Mouse (Mus musculus): ENCODE data around the gene Gpx4.
"Not testable (repeated sequence)": the region's sequence is repeated elsewhere in the genome, so short reads cannot be mapped to it uniquely, and the experiment has no call there.

Gpx4 gene

DNA sequence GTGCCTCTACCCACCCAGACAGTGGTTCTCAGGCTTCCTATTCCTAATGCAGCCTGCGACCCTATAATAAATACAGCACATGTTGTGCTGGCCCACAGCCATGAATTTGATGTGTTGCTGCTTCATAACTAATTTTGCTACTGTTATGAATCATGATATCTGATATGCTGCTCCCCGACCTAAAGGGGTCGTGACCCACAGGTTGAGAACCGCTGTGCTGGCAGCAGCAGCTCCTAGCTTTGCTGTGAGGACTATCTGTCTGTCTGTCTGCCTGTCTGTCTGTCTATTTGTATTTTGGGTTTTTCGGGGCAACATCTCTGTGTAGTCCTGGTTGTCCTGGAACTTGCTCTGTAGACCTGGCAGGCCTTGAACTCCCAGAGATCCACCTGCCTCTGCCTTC lies 23.2 kb upstream of the Gpx4 start:
- ATAC-seq (ENCODE audit: low TSS enrichment) = no peak

- no peak for ATAC-seq (ENCODE audit: low TSS enrichment)
Observed at GRCm38 (mm10) chr10:80024229-80025043, 22.5 kb upstream of the Gpx4 start.

GRCm38 (mm10) chr10:80025044-80025347 lies 22.0 kb upstream of the Gpx4 start:
- ATAC-seq (ENCODE audit: low TSS enrichment) = no peak

DNA sequence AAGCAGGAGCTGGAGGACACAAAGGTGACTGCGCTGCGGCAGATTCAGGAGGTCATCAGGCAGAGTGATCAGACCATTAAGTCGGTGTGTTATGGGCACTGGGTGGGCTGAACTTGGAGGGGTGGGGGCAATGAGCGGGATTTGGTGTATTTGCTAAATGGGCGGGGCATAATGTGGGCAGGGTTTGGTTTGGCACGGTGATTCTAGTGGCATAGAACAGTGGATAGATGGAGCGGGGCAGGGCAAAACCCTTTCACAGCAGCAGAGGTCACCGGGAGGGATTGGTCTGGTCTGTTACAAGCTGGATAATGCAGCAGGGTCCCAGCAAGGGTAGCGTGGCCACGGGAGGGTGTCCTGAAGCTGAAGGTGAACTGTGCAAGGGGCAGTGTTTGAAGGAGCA lies 21.5 kb upstream of the Gpx4 start:
- ATAC-seq (ENCODE audit: low TSS enrichment) = no peak

GRCm38 (mm10) chr10:80025889-80026288 lies 21.1 kb upstream of the Gpx4 start:
- no peak for ATAC-seq (ENCODE audit: low TSS enrichment)

DNA sequence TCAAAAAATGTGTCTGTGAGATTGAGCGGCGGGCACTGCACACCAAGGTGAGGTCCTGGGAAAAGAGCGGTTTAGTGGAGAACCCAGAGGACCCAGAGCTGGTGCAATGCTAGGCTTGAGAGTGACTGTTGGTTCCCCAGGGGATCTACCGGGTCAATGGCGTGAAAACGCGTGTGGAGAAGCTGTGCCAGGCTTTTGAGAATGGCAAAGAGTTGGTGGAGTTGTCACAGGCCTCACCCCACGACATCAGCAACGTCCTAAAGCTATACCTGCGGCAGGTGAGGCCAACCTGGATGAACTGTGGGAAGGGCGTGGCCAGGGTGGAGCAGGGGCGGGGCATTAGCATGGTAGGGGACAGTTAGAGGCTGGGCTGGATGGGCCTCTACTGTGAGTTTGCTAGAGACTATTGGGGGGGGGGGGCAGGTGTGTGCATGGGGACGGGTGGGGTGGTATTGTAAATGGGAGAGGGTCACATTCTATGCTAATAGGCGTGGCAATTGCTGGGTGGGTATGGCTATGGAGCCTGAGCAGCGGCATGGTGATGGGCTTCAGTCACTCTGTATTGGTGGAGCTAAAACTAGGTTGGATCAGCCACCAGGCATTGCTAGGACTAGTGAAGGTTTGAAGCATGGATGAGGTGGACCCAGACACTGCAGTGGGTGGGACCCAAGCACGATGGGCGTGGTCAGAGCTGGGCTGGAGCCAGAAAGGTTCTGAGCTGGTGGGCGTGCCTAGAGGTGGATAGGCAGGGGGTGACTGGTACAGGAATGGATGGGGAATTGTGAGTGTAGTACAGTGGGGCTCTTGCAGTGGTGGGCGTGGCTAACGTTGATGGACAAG lies 19.1 kb upstream of the Gpx4 start:
- no peak for ATAC-seq (ENCODE audit: low TSS enrichment)

DNA sequence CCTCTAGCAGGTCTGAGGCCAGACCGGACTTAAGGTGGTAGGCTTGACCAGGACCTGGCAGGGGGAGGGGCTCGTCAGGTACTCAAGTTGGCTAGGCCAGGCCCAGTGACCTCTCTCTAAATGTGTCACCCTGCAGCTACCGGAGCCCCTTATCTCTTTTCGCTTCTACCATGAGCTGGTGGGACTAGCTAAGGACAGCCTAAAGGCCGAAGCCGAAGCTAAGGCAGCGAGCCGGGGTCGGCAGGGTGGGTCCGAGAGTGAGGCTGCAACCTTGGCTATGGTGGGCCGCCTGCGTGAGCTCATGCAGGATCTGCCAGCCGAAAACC lies 18.5 kb upstream of the Gpx4 start:
- ATAC-seq (ENCODE audit: low TSS enrichment) = no peak

GRCm38 (mm10) chr10:80030191-80030590 lies 16.8 kb upstream of the Gpx4 start:
- ATAC-seq (ENCODE audit: low TSS enrichment) = no peak

- no peak for ATAC-seq (ENCODE audit: low TSS enrichment)
Observed at GRCm38 (mm10) chr10:80030736-80031135, 16.2 kb upstream of the Gpx4 start.

DNA sequence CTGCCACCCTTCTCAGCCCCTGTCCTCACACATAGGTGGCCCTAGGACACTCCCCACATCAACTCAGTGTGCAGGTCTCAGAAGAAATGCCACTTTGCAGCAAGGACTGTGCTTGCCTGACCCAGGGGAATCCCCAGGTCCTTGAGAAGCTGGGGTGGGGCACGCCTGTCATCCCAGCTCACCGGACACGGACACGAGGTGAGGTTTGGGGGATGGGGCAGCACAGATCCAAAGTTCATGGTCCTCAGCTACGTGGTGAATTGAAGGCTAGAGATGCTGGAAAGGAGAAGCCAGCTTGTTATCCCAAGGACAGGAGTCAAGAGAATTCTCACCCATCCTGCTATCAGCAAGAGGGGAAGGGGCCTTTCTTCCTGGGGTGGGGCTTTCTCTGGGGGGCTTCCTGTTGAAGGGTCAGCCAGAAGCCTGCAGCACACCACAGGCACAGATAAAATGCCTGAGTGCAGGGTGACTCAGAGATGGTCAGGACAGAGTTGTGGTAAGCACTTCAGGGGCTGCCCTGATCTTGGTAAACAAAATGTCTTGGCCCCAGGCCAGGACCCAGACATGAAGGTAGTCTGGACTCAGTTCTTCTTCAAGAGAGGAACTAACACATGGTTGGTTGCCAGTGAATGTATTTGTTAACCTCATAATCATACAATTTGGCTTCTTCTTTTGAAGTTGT lies 14.0 kb upstream of the Gpx4 start:
- ATAC-seq (ENCODE audit: low TSS enrichment) = no peak

DNA sequence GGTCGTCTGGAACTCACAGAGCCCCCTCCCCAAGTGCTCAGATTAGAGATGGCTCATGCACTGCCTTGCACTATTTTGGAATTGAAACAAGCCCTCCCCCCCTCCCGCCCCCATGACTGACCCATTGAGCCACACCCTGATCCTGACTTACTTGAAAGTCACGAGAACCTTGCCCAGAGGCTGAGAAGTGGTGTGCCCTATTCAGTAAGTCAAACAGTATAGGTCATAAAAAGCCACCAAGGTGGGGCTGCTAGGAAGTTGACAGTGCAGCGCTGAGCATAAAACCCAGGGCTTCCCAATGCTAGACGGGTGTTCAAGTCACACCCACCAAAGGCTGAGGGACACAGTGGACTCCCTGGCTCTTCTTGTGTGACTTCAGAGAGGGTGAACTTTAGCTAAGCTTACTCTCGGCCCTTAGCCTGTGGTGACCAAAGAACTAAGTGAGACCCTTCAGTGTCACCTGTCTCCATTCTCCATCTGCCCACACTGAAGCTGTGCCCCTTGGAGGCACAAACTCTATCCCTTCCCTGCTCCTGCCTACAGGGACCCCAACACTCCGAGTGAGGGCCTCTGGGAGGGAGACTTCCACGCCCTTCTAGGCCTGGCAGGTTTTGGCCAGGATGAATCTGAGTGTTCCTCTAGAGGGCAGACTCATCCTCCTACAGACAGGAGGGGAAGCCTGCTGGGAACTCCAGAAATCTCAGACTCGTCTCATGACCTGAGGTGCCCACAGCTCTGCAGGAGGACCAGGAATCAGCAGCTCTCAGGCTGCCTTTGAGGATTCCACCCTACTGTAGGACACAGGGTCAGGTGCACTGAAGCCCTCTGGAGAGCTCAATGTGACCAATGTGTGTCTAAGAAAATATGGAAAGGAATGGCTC lies 13.2 kb upstream of the Gpx4 start:
- ATAC-seq (ENCODE audit: low TSS enrichment) = peak; percentile 60; the same call in 1 of the 2 replicates

- ATAC-seq (ENCODE audit: low TSS enrichment) = no peak
Observed at GRCm38 (mm10) chr10:80035148-80035547, 11.8 kb upstream of the Gpx4 start.

- no peak for ATAC-seq (ENCODE audit: low TSS enrichment)
Observed at GRCm38 (mm10) chr10:80035686-80036085, 11.3 kb upstream of the Gpx4 start.

DNA sequence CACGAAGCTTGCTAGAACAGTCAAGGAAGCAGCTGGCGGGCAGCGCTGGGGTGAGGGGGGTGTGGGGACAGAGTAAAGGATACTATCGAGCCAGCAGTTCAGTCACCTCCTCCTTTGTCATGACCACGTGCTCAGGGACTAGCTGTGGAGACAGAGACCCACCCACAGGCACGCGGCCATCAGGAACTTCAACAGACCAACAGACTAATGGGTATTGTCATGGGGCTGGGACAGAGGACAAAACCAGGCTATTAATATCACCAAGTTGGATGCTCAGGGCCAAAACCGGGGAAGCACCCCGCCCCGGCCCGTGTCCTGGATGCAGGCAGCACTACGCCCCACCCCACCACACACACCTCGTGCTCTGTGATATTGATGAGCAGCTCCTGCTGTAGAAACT lies 10.1 kb upstream of the Gpx4 start:
- ATAC-seq (ENCODE audit: low TSS enrichment) = no peak

GRCm38 (mm10) chr10:80039559-80039979 lies 7.4 kb upstream of the Gpx4 start, which contains the start of gene Polr2e:
Polr2e (minus strand) TSS chr10:80039795.
- peak; percentile 95 for ATAC-seq (ENCODE audit: low TSS enrichment)

DNA sequence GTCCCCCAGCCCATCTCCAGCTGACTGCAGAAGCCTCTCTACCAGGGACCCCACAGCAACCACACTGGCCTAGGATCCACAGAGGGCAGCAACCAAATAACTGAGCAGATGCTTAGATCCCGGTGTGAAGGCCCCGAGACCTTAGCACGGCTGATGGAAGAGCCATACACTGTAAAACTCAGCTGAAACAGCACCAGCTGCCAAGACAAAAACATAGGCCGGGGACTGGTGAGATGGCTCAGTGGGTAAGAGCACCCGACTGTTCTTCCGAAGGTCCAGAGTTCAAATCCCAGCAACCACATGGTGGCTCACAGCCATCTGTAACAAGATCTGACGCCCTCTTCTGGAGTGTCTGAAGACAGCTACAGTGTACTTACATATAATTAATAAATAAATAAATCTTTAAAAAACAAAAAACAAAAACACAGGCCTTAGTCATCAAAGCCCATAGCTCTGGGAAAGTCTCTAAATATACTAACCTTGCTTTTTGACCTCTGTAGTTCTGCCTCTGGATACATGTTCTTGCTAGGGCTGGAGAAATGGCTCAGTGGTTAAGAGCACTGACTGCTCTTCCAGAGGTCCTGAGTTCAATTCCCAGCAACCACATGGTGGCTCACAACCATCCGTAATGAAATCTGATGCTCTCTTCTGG lies 5.4 kb upstream of the Gpx4 start:
- not testable (repeated sequence) for ATAC-seq (ENCODE audit: low TSS enrichment)

DNA sequence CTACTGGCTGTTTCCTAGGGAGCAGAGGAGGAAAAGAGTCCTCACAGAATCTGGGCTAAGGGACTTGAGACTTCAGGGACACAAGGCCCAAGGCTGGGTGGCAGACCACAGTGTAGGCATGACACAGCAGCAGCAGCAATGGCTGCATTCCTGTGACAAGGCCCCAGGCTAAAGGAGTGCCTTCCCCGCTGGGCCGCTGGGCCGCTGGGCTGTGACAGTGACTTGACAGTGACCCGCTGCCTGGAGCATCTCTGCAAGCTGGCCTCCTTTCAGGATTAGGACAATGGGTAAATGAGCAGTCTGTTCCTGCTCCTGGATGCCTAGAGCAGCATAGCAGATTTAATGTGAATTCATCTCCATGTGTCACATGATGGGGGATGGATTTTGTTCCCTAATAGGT lies 2.9 kb upstream of the Gpx4 start:
- ATAC-seq (ENCODE audit: low TSS enrichment) = no peak

GRCm38 (mm10) chr10:80045364-80045763 lies 1.6 kb upstream of the Gpx4 start:
- ATAC-seq (ENCODE audit: low TSS enrichment) = not testable (repeated sequence)

- ATAC-seq (ENCODE audit: low TSS enrichment) = no peak
Observed at GRCm38 (mm10) chr10:80045766-80046165, 1.2 kb upstream of the Gpx4 start.

GRCm38 (mm10) chr10:80048396-80048795 lies 1.4 kb downstream of the Gpx4 start:
- ATAC-seq (ENCODE audit: low TSS enrichment) = 0 out of 2 replicates have a peak, but pooled peaks have one; percentile 5

DNA sequence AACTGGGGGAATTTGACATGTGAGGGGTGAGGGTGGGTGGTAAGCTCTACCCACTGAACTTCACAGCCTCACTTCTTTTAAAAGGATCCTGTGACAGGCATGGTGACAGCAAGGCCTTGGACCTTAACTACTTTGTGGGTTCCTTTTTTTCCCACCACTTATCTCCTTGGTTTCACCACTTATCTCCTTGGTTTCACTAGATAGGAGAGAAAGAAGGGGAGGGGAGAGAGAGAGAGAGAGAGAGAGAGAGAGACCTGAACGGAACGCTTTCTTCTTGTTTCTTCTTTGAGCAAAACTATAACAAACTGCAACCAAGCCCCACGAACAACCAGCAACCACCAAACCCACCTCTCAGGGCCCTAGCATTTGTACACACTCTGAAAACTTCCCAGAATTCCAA lies 1.9 kb downstream of the Gpx4 start:
- no peak for ATAC-seq (ENCODE audit: low TSS enrichment)
